Mouse (Mus musculus): ENCODE measurements around the gene Zswim3. TPM values are rescaled to one million over a fixed set of nuclear protein-coding genes. Genes with fewer than 3 reads are reported as not detected.

The Zswim3 gene
- polyA plus RNA-seq, 1 experiment, result 10.1 TPM

DNA sequence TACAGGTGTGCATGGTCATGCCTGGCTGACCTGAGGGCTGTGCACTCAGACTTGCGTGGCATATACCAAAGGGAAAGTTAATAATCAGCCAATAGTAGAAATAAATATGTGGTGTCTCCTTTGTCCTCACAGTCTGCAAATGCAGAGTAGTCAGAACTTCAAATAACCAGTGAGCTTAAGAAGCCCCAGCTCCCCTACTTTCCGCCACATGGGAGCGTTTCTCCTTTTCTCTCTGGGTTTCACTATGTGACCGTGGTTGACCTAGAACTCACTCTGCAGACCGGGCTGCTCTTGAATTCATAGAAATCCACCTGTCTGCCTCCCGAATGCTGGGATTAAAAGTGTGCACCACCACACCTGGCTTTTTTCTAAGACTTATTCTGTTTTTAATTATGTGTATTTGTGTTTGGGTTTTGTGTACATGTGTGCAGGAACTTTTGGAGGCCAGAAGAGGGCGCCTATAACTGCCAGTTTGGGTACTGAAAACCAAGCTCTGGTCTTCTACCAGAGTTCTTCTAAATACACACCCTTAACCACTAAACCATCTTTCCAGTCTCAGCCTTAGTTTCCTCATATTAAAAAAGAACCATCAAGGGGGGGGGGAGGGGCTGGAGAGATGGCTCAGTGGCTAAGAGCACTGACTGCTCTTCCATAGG, 20.8 kb upstream of the Zswim3 start:
- DNase-seq (ENCODE audit: low read depth), result peak; percentile 23
- no peak for TF ChIP-seq POLR2A (IDR thresholded peaks at IDR 0.05; ENCODE audit: borderline replicate concordance, extremely low read depth, insufficient read depth, insufficient read length, poor library complexity, severe bottlenecking)
- peak; percentile 24; the same call in 1 of the 2 replicates for TF ChIP-seq CTCF (IDR thresholded peaks at IDR 0.05; ENCODE audit: borderline replicate concordance, extremely low read depth, insufficient read depth, insufficient read length)

- TF ChIP-seq CTCF (IDR thresholded peaks at IDR 0.05; ENCODE audit: borderline replicate concordance, extremely low read depth, insufficient read depth, insufficient read length) (no peak), POLR2A (IDR thresholded peaks at IDR 0.05; ENCODE audit: borderline replicate concordance, extremely low read depth, insufficient read depth, insufficient read length, poor library complexity, severe bottlenecking) (no peak)
- DNase-seq (ENCODE audit: low read depth), result no peak
Measured at GRCm38 (mm10) chr2:164784869-164785420, 20.0 kb upstream of the Zswim3 start.

GRCm38 (mm10) chr2:164785481-164786387, 19.2 kb upstream of the Zswim3 start, which contains the start of gene Snx21:
TSS of gene Snx21 (plus strand) at chr2:164785823.
- TF ChIP-seq POLR2A (IDR thresholded peaks at IDR 0.05; ENCODE audit: borderline replicate concordance, extremely low read depth, insufficient read depth, insufficient read length, poor library complexity, severe bottlenecking) (peak; percentile 36; the same call in 1 of the 2 replicates), CTCF (IDR thresholded peaks at IDR 0.05; ENCODE audit: borderline replicate concordance, extremely low read depth, insufficient read depth, insufficient read length) (peak; percentile 9; the same call in 1 of the 2 replicates)
- peak; percentile 92 for DNase-seq (ENCODE audit: low read depth)

GRCm38 (mm10) chr2:164786388-164786885, 18.5 kb upstream of the Zswim3 start:
- TF ChIP-seq CTCF (IDR thresholded peaks at IDR 0.05; ENCODE audit: borderline replicate concordance, extremely low read depth, insufficient read depth, insufficient read length) (no peak), POLR2A (IDR thresholded peaks at IDR 0.05; ENCODE audit: borderline replicate concordance, extremely low read depth, insufficient read depth, insufficient read length, poor library complexity, severe bottlenecking) (no peak)
- DNase-seq (ENCODE audit: low read depth), result peak; percentile 26

DNA sequence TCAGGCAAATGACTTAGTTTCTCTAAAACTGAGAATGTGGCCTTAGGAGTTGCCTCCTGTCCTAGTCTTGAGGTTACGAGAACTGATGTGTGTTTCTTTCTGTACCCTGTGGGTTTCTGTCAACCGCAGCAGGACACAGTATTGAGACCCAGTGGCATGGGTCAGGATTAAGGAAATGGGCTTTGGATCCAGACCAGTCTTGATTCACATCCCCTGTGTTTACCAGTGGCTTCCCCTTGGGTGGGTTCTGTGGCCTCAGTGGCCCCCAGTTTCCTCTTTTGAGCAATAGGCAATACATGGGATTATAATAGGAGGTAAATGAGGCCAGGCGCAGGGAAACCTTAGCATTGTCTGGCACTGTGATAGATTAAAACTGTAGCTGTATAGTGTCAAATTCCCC, 17.9 kb upstream of the Zswim3 start:
- no peak for DNase-seq (ENCODE audit: low read depth)
- TF ChIP-seq POLR2A (IDR thresholded peaks at IDR 0.05; ENCODE audit: borderline replicate concordance, extremely low read depth, insufficient read depth, insufficient read length, poor library complexity, severe bottlenecking) (no peak), CTCF (IDR thresholded peaks at IDR 0.05; ENCODE audit: borderline replicate concordance, extremely low read depth, insufficient read depth, insufficient read length) (no peak)

DNA sequence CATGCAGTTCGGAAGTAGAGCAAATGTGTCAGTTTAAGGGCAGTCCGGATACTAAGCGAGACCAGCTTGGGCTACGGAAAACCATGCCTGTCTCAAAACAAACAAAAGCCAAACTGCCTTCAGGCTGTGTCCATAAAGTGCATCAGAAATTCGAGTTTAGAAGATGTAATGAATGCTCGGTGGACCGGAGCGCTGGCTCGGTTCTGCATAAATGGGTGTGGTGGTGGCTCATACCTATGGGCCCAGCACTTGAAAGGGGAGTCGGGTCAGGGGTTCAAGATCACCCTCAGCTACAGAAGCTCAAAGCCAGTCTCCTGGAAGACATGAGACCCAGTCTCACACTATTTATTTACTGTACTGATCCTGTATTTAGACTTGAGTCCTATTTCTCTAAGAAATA, 17.1 kb upstream of the Zswim3 start:
- DNase-seq (ENCODE audit: low read depth), result no peak
- no peak for TF ChIP-seq POLR2A (IDR thresholded peaks at IDR 0.05; ENCODE audit: borderline replicate concordance, extremely low read depth, insufficient read depth, insufficient read length, poor library complexity, severe bottlenecking)
- TF ChIP-seq CTCF (IDR thresholded peaks at IDR 0.05; ENCODE audit: borderline replicate concordance, extremely low read depth, insufficient read depth, insufficient read length), result no peak

DNA sequence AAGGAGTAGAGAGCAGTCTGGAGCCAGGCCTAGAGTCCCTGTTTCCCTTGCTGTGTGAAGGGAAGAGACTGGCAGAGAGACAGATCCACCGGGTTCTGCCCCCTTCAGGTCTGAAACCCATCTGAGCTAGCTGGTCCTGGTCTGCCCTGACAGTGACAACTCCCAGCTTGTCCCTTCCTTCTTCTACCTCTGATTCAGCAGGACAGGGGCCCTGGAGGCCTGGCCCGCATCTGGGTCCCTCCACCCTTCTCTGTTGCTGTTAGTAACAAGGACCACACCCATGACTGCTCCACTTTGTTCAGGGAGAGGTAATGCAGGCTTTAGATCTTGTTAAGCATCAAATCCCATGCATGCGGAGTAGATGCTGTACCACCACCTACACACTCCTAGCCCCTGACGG, 16.5 kb upstream of the Zswim3 start:
- TF ChIP-seq CTCF (IDR thresholded peaks at IDR 0.05; ENCODE audit: borderline replicate concordance, extremely low read depth, insufficient read depth, insufficient read length), result no peak
- no peak for TF ChIP-seq POLR2A (IDR thresholded peaks at IDR 0.05; ENCODE audit: borderline replicate concordance, extremely low read depth, insufficient read depth, insufficient read length, poor library complexity, severe bottlenecking)
- DNase-seq (ENCODE audit: low read depth), result no peak

DNA sequence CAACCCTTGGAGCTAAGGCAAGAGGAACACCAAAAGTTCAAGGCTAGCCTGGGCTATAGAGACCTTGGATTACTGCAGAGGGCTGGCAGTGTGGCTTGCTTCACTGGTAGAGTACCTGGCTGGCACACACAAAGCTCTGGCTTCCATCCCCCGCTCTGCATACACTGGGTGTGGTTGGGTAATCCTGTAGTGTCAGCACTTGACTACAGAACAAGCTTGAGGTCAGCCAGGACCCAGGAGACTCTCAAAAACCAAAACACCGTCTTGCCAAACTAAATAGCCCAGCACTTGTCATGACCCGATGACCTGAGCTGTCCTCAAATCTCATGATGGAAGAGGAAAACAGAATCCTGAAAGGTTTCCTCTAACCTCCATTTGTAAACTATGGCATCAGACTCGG, 14.4 kb upstream of the Zswim3 start:
- TF ChIP-seq CTCF (IDR thresholded peaks at IDR 0.05; ENCODE audit: borderline replicate concordance, extremely low read depth, insufficient read depth, insufficient read length) (no peak), POLR2A (IDR thresholded peaks at IDR 0.05; ENCODE audit: borderline replicate concordance, extremely low read depth, insufficient read depth, insufficient read length, poor library complexity, severe bottlenecking) (no peak)
- DNase-seq (ENCODE audit: low read depth), result no peak

DNA sequence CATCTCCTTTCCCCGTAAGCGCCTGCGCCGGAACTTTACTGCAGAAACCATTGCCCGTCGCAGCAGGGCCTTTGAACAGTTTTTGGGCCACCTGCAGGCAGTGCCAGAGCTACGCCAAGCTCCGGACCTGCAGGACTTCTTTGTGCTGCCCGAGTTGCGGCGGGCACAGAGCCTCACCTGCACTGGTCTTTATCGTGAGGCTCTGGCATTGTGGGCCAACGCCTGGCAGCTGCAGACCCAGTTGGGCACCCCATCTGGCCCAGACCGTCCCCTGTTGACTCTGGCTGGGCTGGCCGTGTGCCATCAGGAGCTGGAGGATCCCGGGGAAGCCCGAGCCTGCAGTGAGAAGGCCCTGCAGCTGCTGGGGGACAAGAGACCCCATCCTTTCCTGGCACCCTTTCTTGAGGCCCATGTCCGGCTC, 13.0 kb upstream of the Zswim3 start:
- TF ChIP-seq POLR2A (IDR thresholded peaks at IDR 0.05; ENCODE audit: borderline replicate concordance, extremely low read depth, insufficient read depth, insufficient read length, poor library complexity, severe bottlenecking) (no peak), CTCF (IDR thresholded peaks at IDR 0.05; ENCODE audit: borderline replicate concordance, extremely low read depth, insufficient read depth, insufficient read length) (no peak)
- DNase-seq (ENCODE audit: low read depth), result no peak

GRCm38 (mm10) chr2:164792400-164793190, 12.3 kb upstream of the Zswim3 start:
- DNase-seq (ENCODE audit: low read depth), result no peak
- TF ChIP-seq POLR2A (IDR thresholded peaks at IDR 0.05; ENCODE audit: borderline replicate concordance, extremely low read depth, insufficient read depth, insufficient read length, poor library complexity, severe bottlenecking), result no peak
- TF ChIP-seq CTCF (IDR thresholded peaks at IDR 0.05; ENCODE audit: borderline replicate concordance, extremely low read depth, insufficient read depth, insufficient read length), result no peak

All from brain, embryonic 14.5 days (tissue).